Mouse (Mus musculus) erythroblast, embryonic 14.5 days (primary cell): ENCODE measurements around the gene Npepps.
"Not testable (repeated sequence)": the region's sequence is repeated elsewhere in the genome, so short reads cannot be mapped to it uniquely, and the experiment has no call there.

Source experiments
- GATA1 ChIP-seq: IDR thresholded peaks from 2 replicates; pipeline ENCODE4 v1.6.1; 2012; ENCODE audit warnings: low read length, inconsistent platforms, mixed read lengths
- TAL1 ChIP-seq: IDR thresholded peaks from 3 replicates; pipeline ENCODE4 v1.6.1; 2012; ENCODE audit warnings: low read length, inconsistent platforms, mixed read lengths

DNA sequence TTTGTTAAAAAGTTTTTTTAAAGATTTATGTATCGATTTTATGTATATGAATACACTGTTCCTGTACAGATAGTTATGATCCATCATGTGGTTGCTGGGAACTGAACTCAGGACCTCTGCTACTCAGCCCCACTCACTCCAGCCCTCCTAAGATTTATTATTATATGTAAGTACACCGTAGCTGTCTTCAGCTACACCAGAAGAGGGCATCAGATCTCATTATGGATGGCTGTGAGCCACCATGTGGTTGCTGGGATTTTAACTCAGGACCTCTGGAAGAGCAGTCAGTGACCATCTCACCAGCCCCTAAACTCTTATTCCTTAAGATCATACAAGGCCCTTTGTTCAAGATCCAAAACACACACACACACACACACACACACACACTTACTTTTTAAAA lies 10.4 kb downstream of the Npepps start:
- TF ChIP-seq GATA1, TAL1: not testable (repeated sequence)
